Comparison of ENCODE assay signal across 10 mouse cellular contexts in the genomic region with DNA sequence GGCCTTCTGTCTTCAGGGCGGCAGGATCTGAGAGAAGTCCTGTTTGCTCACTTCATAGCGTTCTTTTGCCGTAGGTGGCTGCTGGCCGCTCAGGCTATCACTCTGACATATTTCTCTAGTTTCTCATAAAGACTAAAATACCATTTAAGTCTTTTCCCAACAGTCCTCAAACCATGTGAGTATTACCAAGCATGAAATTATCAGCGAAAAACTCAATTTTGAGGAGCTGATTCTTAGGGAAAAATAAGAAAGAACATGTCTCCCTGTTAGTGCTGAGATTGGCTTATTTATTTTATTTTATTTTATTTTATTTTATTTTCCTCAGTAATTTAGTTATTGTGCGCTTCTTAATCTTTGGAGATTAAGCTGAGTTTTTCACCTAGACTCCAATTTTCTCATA. TPM values are rescaled to one million over a fixed set of nuclear protein-coding genes. Genes with fewer than 3 reads are reported as not detected.
DNase-seq lines count a peak whose midpoint lies in the region; ATAC-seq and TF ChIP-seq lines count a peak whose summit lies in the region.
"Had no signal": no experiment of that assay in that cellular context is flagged by ENCODE, and none has a peak within 500 bp of the region (broad histone marks: within the 10 kb centered on the region; RNA-seq: fewer than 3 reads in every experiment).

Gene Tbcel, minus strand, starts transcription at position 101 of the 400 bp plus-strand sequence.

- no peak within 1 kb of the TSS for H3K9ac ChIP-seq in liver, embryonic 12.5 days
- H3K9ac ChIP-seq in liver, postnatal 0 days (replicated peaks) = no peak within 1 kb of the TSS

- TF ChIP-seq EP300 in liver, postnatal 0 days (IDR thresholded peaks at IDR 0.05; ENCODE audit: low read depth) = no peak

- no peak for ATAC-seq in liver, embryonic 12.5 days
- no peak for ATAC-seq in liver, postnatal 0 days
- no peak for ATAC-seq in granulocyte monocyte progenitor cell, adult 5-6 weeks (replicated peaks; ENCODE audit: poor library complexity, severe bottlenecking)
- no peak for ATAC-seq in megakaryocyte progenitor cell, adult 5-6 weeks (replicated peaks; ENCODE audit: poor library complexity)

- no peak within 1 kb of the TSS for H3K4me2 ChIP-seq in liver, embryonic 12.5 days
- H3K4me2 ChIP-seq in liver, postnatal 0 days (ENCODE audit: low read depth, low read length) = no peak within 1 kb of the TSS

- 69% methylated on average over 6 of the region's 6 CpGs for whole genome bisulfite sequencing in liver, embryonic 12.5 days (ENCODE audit: insufficient replicate concordance)
- WGBS in liver, postnatal 0 days (ENCODE audit: insufficient replicate concordance) = 68% methylated on average over 6 of the region's 6 CpGs
- 85% methylated on average over 6 of the region's 6 CpGs for WGBS in embryonic facial prominence, embryonic 10.5 days

- no peaks in the 10 kb centered on the region for H3K4me1 ChIP-seq in liver, embryonic 12.5 days
- peaks cover 18% of the 10 kb centered on the region for H3K4me1 ChIP-seq in liver, postnatal 0 days (ENCODE audit: insufficient read depth)
- H3K4me1 ChIP-seq in bone marrow macrophage, adult 2 months (ENCODE audit: control insufficient read depth, insufficient read depth, low read length) = no peaks in the 10 kb centered on the region
- H3K4me1 ChIP-seq in embryonic facial prominence, embryonic 10.5 days = peaks cover 6% of the 10 kb centered on the region; the same call in 1 of the 2 replicates
- H3K4me1 ChIP-seq: megakaryocyte, embryonic 14.5 days had no signal

- no peaks in the 10 kb centered on the region for H3K27me3 ChIP-seq in liver, embryonic 12.5 days (replicated peaks)
- H3K27me3 ChIP-seq in liver, postnatal 0 days (ENCODE audit: insufficient read depth, low read length) = no peaks in the 10 kb centered on the region
- 0 out of 2 replicates have a peak, but pooled peaks cover 3% of the 10 kb centered on the region for H3K27me3 ChIP-seq in embryonic facial prominence, embryonic 10.5 days (replicated peaks; ENCODE audit: low read depth, poor library complexity, severe bottlenecking)

- no peaks in the 10 kb centered on the region for H3K36me3 ChIP-seq in liver, embryonic 12.5 days
- no peaks in the 10 kb centered on the region for H3K36me3 ChIP-seq in liver, postnatal 0 days (replicated peaks; ENCODE audit: insufficient read depth, low read length)
- no peaks in the 10 kb centered on the region for H3K36me3 ChIP-seq in embryonic facial prominence, embryonic 10.5 days (replicated peaks)

- H3K9me3 ChIP-seq in liver, embryonic 12.5 days (replicated peaks) = no peaks in the 10 kb centered on the region
- no peaks in the 10 kb centered on the region for H3K9me3 ChIP-seq in liver, postnatal 0 days (ENCODE audit: low read length)
- H3K9me3 ChIP-seq in embryonic facial prominence, embryonic 10.5 days = no peaks in the 10 kb centered on the region

- no peak for DNase-seq in liver, postnatal 0 days
- no peak for DNase-seq in kidney, adult 8-10 months
- DNase-seq in embryonic facial prominence, embryonic 10.5 days (ENCODE audit: low spot score) = no peak
- DNase-seq: cerebellum, adult 9-11 months; kidney, adult 9 months had no signal

- no peak for TF ChIP-seq CTCF in liver, postnatal 0 days (IDR thresholded peaks at IDR 0.05; ENCODE audit: low read depth)
- no peak for TF ChIP-seq CTCF in bone marrow macrophage, adult 2 months (IDR thresholded peaks at IDR 0.05; ENCODE audit: low read depth, low read length)

- H3K4me3 ChIP-seq in liver, embryonic 12.5 days = no peak within 1 kb of the TSS
- no peak within 1 kb of the TSS for H3K4me3 ChIP-seq in liver, postnatal 0 days (ENCODE audit: low read depth, low read length)
- no peak within 1 kb of the TSS for H3K4me3 ChIP-seq in bone marrow macrophage, adult 2 months (ENCODE audit: insufficient read depth, low read length)
- no peak within 1 kb of the TSS for H3K4me3 ChIP-seq in embryonic facial prominence, embryonic 10.5 days
- H3K4me3 ChIP-seq: megakaryocyte, embryonic 14.5 days had no signal

- no peak within 1 kb of the TSS for H3K27ac ChIP-seq in liver, embryonic 12.5 days
- H3K27ac ChIP-seq in liver, postnatal 0 days (ENCODE audit: low read depth) = no peak within 1 kb of the TSS
- H3K27ac ChIP-seq in bone marrow macrophage, adult 2 months (ENCODE audit: insufficient read depth, low read depth, low read length) = no peak within 1 kb of the TSS
- no peak within 1 kb of the TSS for H3K27ac ChIP-seq in embryonic facial prominence, embryonic 10.5 days (replicated peaks)

- no peak for TF ChIP-seq POLR2A in bone marrow macrophage, adult 2 months (IDR thresholded peaks at IDR 0.05; ENCODE audit: borderline replicate concordance, low read depth, low read length)

RNA-seq across cellular contexts. Expression of gene Tbcel, which starts in this region (rescaled TPM):
- 10.0 and 10.7 TPM in 2 replicates for polyA plus RNA-seq in liver, embryonic 12.5 days (2016; fragmentation: Nextera tagmentation; extraction: Ambion mirVana)
- polyA plus RNA-seq in liver, postnatal 0 days (2015; fragmentation: Nextera tagmentation; extraction: Ambion mirVana) = 7.0 and 7.6 TPM in 2 replicates
- 19.1 and 19.4 TPM in 2 replicates for polyA plus RNA-seq in bone marrow macrophage, adult 2 months (2012; ENCODE audit: insufficient read depth, insufficient read length, missing spikeins)
- total RNA-seq in granulocyte monocyte progenitor cell, adult 5-6 weeks (2014; fragmentation: Nextera tagmentation) = 10.0 and 14.3 TPM in 2 replicates
- total RNA-seq in granulocyte monocyte progenitor cell, adult 5-6 weeks (2017) = 9.7 and 11.3 TPM in 2 replicates
- total RNA-seq in megakaryocyte progenitor cell, adult 5-6 weeks (2015) = 10.6 and 11.2 TPM in 2 replicates
- total RNA-seq in megakaryocyte progenitor cell, adult 5-6 weeks (2017) = 10.9 and 12.2 TPM in 2 replicates
- polyA plus RNA-seq in embryonic facial prominence, embryonic 10.5 days (2016; fragmentation: Nextera tagmentation; extraction: Ambion mirVana) = 3.0 and 3.5 TPM in 2 replicates
